Mouse (Mus musculus) testis, postnatal 14 days (tissue): ENCODE measurements around the gene Mto1.
"Not testable (repeated sequence)": the region's sequence is repeated elsewhere in the genome, so short reads cannot be mapped to it uniquely, and the experiment has no call there.

Experiments
- DNase-seq: peaks from one replicate; pipeline ENCODE4 v3.0.0; 2021; ENCODE audit warnings: low spot score

The Mto1 gene

DNA sequence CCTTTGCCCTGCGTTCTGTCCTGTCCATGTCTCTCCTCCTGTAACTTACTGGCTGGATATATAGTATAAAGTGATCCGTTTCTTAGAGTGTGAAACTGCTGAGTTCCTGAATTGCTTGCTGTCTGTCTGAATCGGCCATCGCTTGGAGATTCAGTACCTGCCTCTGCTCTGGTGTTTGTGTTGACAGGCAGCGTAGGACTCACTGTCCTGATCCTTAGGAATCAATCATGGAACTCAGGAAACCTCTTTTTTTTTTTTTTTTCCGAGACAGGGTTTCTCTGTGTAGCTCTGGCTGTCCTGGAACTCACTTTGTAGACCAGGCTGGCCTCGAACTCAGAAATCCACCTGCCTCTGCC, 58.7 kb downstream of the Mto1 start:
- DNase-seq: no peak

DNA sequence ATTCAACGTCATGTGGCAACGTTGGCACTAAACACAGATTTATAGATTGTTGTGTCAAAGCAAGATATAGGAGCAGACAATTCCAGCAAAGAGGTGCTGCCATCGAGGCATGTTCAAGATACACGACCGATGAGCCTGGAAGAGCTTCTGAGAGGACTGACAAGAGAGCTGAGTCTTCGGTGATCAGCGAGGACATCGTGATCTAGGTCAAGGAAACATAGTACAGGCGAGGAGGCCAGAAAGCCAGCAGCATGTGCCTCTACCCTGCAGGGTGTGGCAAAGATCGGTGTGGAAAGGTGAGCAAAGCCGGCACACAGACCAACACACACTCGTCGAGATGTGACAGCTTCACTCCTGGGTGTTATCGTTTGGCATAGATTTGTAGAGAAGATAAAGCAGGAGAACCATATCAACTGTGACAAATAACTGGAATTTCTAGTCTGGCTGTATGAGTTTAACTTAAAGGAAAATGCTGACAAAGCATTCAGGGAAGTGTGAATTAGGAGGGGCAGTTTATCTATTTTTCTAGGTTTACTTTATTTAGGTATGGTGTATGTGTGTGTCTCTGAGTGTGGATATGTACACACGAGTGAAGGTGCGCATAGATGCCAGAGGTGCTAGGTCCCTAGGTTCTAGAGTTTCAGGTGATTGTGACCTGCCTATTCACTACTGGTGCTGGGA, 60.2 kb downstream of the Mto1 start:
- DNase-seq: no peak

DNA sequence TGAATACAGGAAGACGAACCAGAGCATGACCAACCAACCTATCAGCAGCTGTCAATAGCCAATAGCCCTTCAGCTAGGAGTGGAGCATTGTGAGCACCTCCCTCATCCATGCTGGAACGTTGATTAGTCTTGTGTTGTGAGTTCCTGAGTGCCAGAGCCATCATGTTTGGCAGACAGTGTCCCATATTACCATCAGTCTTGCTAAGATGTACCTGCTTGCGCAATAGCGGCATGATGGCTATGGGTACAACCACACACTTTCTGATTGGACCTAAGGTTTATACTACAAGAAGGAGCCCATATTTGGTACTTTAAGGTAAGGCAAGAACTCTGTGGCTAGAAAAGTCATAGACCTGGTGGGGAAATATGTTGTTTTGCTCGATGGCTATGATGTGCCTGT, 63.7 kb downstream of the Mto1 start:
- no peak for DNase-seq

DNA sequence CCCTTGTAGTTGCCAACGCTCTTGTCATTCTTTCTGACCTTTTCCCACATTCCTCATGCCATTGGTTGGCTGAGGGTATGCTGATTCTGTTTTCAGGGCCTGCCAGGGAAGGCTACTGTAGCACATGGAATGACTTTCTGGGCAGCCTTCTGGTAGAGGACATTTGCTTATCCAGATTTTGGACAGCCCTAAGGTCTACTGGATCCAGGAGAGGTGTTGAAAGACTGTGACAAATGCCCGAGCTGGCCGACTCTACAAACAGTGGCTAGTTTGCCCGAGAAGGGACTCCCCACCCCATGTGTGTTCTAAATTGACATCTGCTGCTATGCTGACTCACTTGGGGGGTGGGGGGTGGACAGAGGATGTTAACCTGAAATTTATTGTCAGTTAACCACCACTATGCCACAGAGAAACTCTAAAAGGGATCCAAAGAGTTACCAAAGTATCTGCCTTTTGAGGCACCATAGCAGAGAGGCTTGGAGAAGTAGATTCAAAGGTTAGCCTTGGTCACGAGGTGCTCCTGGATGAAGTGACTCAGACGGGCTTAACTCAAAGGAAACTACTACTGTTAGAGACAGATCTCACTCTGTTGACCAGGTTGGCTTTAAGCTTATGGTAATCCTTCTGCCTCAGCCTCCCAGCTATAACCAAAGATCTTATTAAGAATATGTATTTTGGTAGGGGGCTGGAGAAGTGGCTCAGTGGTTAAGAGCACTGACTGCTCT, 65.9 kb downstream of the Mto1 start:
- DNase-seq: no peak

DNA sequence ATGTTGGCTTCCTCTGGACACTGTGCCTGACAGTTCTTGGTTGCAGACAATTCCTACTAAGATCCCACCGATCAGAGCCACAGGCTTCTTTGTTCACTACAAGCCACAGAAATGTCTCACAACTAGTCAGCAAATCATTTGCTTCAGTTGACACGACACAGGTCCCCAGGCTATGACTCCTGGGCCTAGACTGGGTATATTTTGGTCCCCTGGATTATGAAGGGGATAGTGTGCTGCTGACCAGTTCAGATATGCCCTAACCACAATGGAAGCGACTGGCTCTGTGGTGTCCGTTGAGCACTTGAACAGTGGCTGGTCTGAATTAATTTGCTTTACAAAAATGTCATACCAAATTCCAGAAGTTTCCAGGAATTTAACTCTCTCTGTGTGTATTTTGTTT, 66.7 kb downstream of the Mto1 start:
- DNase-seq: no peak

DNA sequence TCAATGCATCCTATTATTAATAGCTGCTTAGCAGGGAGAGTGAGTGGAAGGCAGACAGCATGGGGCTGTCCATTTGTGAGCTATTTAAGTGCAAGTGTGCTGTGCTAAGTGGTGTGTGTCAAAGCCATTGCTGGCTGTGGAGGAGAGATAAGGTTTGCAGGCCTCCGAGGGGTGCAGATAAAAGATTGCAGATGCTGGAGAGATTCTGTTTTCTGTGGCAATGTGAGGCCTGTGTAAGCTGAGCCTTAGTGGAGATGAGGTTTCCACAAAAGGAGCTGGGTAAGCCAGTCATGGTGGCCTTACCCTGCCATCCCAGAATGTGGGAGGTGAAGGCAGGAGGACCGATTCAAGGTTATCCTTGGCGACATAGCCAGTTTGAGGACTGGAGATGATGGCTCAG, 68.1 kb downstream of the Mto1 start:
- DNase-seq: no peak

DNA sequence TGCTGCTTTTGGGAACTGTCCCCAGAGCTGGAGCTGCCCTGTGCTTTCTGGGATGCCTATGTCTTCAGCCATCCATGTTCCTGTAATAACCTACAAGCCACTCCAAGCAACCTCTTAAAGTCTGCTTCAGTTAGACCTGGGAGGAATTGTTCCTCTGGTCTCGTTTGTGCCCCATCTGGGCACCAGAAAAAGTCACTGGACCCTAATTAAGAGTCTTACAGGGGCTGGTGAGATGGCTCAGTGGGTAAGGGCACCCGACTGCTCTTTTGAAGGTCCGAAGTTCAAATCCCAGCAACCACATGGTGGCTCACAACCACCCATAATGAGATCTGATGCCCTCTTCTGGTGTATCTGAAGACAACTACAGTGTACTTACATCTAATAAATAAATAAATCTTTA, 69.2 kb downstream of the Mto1 start:
- DNase-seq: not testable (repeated sequence)

DNA sequence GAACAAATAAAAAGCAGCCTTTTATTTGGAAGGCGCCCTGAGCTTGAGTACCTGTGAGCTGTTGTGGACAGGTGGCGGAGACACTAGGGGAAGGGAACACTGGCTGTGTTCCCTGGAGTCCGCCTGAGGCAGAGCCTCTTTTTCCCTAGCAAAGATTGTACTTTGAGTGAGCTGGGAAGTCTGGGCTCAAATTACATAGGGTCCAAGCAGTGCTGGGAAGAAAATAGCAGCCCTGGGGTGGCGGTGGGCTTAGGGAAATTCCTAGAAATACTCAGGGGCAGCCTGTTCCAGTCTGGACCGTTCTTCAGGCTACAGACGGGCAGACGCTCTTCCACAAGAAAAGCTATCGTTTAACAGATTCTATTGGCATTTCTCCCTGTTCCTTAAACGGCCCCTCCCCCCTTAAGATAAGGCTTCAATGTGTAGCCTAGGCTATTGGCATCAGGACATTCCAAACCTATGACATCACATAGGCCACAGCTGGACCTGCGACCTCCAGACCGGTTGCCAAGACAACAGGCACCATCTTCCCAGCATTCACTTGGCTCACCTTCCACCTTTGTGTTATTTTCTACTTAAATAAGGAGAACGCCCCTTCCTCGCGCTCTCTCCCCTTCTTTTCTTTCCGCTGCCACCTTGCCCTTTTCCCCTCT, 72.2 kb downstream of the Mto1 start:
- DNase-seq: peak; percentile 79

DNA sequence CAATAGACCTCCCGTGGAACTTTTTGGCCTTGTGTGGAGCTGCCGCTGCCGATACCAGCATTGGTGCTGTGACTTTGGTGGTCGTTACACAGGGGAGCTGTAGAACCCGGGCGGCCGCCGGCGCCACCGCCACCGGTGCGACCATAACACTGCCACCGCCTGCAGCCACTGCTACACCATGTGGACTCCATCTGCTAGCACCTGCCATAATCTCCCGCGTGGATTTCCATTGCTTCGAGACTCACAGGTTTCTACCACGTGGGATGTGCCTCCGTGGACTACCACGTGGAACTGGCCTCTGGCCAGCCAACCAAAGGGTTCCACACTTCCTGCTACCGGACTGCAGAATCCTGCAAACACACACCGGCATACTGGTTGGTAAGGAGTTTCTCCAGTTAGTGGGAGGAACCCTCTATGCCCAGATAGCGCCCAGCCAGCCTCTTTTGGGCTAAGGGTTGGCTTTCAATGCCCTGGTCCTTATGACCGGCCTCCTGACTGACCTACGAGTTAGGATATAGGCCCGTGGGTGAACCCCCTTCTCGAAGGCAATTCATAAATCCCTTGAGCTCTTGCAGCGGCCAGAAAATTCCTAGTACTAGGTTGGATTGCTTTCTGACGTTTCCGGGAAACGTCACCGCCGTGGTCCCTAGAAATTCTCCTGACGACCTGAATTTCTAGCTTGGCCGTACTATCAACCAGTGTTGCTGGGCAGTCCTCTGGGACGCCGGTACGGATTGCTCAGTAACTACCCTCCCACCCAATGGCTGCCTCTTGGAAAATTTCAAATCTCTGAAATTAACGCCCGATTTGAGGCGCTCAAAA, 73.0 kb downstream of the Mto1 start:
- DNase-seq: peak; percentile 63

DNA sequence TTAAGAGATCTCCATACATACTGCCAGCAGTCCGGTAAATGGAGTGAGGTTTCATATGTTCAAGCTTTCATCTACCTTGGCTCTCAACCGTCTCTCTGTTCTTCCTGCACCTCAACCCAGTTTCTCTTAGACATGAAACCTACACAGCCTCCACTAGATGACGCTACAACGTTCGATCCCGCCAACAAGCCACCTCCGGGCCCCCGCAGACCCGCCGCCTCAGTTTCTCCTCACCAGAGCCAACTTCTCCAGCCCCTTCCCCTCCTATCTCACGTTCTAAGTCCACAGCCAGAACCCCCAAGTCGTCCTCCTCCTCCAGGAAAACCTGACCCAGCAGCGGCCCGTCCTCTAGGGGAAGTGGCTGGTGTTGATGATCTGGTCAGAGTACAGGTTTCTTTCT, 73.7 kb downstream of the Mto1 start:
- DNase-seq: no peak
